Mouse (Mus musculus): ENCODE data around the gene Lrrk2. TPM values are rescaled to one million over a fixed set of nuclear protein-coding genes. Genes with fewer than 3 reads are reported as not detected.
A peak's percentile ranks its signal among the peaks of the same experiment; 100 is the strongest.

The Lrrk2 gene
- 10 to 100 TPM; 10.3 to 10.4 TPM for total RNA-seq (2021)

DNA sequence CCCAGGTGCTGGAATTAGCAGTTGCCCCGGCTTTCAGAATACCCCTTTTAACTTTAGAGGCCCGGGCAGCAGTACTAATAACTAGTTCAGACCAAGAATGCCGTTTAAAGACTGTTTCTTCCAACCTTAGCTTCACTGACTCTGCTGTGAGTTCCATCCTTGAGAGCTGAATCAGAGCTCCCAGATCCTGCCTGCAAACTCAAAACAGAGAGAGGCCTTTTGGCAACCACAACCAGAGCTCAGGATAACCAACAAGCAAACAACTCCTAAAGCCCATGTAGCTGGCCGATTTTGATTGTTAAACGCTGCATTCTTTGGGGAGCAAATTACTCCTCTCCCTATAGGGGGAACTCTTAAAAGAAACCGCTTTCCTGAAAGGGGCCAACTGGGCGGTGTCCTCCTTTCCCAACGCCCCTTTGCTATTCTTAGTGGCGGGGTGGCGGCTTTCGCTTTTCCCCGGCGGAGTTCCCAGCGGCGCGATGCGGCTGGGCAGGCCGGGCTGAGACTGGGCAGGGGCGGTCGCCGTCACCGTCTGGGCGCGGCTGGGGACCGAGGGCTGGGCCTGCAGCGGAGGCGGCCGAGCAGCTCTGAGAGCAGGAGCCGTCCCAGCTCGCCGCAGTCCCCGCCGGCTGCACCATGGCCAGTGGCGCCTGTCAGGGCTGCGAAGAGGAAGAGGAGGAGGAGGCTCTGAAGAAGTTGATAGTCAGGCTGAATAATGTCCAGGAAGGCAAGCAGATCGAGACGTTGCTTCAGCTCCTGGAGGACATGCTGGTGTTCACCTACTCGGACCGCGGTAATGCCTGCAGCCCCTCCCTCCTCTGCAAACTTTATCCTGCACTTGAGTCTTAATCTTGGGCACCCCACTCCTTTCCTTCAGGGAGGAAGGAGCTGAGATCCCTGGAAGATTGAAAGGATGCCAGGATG lies at the start of gene Lrrk2:
TSS of gene Lrrk2 (plus strand) at position 531 of the 924 bp plus-strand sequence.
- peak; percentile 93 for DNase-seq

- DNase-seq: no peak
Observed at GRCm38 (mm10) chr15:91624475-91624874, 48.5 kb upstream of the Lrrk2 start.

DNA sequence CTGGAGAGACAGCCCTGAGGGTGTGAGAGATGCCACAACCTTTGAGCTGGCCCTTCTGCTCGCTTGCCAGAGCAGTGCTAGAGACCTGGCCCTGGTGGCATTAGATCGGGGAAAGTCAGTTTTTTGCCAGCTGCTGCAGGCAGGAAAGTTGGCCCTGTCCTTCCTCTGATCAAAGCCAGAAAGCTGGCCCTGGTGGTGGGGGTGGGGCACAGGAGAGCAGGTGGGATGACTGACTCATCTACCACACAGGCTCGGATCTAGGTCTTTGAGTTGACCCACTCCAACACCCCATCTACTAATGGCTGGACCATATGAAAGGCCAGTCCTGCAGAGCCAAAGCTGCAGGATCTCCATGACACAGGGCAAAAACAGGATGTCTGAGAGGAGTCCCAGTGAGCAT lies 43.8 kb upstream of the Lrrk2 start:
- no peak for DNase-seq

DNA sequence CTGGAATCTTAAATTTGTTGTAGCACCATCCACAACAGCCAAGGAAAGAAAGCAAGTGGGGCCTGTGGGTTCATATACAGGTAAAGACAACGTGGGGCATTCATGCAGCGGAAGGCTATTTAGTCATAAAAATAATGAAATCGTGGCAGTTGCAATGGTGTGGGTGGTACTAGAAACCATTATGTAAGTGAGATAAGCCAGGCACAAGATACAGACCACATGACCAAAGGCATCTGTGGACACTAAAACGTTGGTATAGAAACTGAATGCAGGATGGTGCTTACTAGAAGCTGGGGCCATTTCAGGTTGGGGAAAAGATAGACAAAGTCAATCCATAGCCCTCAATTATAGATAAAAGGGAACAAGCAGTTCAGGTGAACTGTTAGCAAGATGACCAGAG lies 40.5 kb upstream of the Lrrk2 start:
- no peak for DNase-seq

DNA sequence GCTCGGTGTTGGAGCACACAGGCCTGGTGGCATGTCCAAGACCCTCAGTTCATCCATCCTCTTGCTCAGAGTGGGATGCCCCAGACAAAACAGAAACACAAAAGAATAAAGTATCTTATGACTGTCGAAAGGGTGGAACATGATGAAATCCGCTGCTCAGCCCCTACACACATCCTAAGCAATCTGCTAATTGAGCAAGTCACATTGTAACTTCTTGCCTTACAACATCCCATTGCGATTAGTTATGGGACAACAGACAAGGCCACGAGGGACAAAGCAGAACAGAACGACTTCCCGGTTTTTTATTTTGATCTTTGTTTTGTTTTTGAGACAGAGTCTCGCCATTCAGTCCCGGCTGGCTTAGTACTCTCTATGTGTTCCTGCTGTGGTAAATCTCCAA lies 39.9 kb upstream of the Lrrk2 start:
- DNase-seq: no peak

DNA sequence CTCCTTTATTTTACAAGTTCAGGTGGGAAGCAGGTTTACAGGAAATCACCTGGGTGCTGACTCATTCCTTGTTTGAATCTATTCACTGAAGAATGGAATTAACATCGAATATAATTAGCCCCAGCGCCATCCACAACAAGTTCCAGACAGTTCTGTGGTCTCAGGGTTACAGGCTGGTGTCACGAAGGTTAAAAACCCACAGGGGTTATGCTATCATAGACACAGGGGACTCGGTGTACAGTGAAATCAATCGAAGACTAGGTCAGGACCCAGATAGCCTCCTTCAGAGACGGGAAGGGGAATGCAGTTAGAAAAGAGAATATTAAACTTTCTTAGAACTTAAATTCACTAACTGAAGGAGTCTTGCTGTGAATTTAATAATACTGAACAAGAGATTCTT lies 39.2 kb upstream of the Lrrk2 start:
- no peak for DNase-seq

DNA sequence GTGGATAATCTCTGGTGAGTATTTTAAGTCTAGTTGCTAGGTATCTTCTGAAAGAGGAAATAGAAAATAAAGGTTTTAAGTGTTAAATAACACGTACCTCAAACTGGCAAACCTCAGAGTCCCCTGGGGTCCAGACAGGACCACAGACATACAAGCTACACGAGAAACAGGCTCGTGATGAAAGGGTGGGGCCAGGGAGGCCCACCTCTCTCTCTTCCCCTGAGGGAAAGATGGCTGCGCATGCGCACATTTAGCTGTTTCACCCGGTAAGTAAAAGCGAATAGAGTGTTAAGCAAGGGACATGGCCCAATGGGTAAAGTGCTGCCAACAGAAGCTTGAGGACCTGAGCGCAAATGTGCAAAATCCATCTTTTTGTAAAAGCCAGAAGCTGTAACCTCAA lies 38.7 kb upstream of the Lrrk2 start:
- DNase-seq: no peak

- no peak for DNase-seq
Observed at GRCm38 (mm10) chr15:91641631-91642030, 31.3 kb upstream of the Lrrk2 start.

GRCm38 (mm10) chr15:91642682-91643306 lies 30.2 kb upstream of the Lrrk2 start:
- no peak for DNase-seq

GRCm38 (mm10) chr15:91643632-91644348 lies 29.2 kb upstream of the Lrrk2 start:
- no peak for DNase-seq

DNA sequence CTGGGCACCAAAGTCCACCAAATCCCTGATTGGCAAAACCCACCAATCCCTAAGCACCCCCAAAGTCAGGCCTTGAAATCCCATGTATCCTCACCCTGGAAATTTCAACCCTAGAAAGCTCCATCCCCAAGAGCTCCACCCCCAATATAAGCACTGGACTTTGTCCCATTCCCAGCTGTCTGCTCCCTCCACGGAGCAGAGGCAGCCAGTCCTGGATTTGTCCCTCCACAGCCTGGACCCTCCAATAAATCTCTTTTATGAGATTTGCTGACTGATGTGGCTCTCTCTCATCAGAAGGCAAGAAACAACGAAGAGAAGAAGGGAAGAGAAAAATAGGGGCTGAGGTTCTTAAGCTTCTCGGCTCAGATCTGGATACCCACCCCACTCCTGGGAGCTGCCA lies 22.7 kb upstream of the Lrrk2 start:
- DNase-seq: no peak

DNA sequence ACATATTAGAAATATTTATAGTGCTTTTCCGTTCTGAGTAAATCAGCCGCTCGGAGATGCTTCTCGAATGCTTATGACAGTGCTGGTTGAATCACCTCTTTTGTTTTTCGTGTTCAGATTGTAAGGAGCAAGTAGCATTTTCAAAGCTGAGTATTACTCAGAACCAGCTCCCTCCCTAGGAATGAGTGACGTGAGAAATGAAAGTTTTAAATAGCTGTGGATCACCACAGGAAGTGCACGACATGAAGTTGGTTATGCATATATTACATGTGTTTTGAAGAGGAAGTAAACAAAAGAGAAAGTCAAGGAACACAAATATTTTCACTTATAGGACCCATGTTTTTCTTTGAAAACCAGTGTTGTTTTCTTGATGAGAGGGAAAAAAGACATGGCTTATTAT lies 21.5 kb upstream of the Lrrk2 start:
- DNase-seq: no peak

DNA sequence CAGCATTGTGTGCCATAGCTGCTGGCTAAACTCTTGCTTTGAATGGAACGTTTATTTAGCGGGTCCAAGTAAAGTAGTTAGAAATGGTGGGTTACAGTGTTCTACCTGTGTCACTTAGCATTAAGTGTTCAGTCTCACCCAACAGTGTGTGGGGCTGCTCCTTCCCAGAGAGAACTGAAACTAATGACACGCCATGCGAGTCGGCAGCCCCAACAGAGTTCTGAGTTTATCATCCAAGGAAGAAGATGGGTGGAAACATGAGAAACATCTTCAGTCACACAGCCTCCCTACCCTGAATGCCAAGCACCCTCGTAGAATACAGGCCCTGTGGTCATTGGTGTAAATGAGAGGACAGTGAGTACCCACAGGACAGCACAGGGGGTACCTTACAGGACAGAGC lies 14.7 kb upstream of the Lrrk2 start:
- DNase-seq: no peak

GRCm38 (mm10) chr15:91660277-91661078 lies 12.5 kb upstream of the Lrrk2 start:
- DNase-seq: no peak

GRCm38 (mm10) chr15:91661079-91661369 lies 12.0 kb upstream of the Lrrk2 start:
- DNase-seq: no peak

- DNase-seq: no peak
Observed at GRCm38 (mm10) chr15:91664586-91665132, 8.3 kb upstream of the Lrrk2 start.

GRCm38 (mm10) chr15:91665530-91665929 lies 7.4 kb upstream of the Lrrk2 start:
- DNase-seq: no peak

DNA sequence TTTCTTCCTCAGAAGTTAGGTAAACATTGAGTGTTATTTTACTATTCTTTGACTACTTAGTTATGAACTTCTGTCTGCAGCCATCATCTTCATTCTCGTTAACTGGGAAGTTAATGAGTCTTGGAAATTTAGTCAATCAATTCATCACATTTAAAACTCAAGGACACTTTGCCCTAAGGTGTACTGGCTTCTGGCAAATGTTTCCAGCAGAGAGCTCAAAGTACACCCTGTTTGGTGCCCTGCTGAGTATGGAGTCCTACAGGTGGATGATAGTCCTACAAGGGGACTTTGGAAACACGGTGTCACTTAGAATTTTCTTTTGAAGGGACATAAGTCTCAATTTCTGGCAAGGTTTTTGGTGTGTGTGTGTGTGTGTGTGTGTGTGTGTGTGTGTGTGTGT lies 1.8 kb upstream of the Lrrk2 start:
- no peak for DNase-seq

- no peak for DNase-seq
Observed at GRCm38 (mm10) chr15:91671987-91672386, 988 bp upstream of the Lrrk2 start.

DNA sequence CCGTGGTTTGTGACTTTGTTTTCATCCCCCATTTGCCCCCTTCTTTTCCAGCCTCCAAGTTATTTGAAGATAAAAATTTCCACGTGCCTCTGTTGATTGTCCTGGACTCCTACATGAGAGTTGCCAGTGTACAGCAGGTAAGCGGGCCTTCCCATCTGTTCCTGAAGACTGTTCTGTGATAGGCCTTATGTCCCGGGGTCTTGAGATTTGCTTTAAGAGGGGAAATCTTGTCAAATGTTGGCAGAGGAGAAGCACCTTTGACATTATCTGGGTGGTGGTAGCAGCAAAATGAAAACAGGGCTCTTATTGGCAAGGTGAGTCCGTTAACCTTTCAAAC lies 562 bp downstream of the Lrrk2 start:
- no peak for DNase-seq

- no peak for DNase-seq
Observed at GRCm38 (mm10) chr15:91680116-91680515, 7.1 kb downstream of the Lrrk2 start.

- no peak for DNase-seq
Observed at GRCm38 (mm10) chr15:91685880-91686563, 13.0 kb downstream of the Lrrk2 start.

All from heart, postnatal 4 days (tissue).